Mouse (Mus musculus): ENCODE results near the gene Thpo. TPM values are rescaled to one million over a fixed set of nuclear protein-coding genes. Genes with fewer than 3 reads are reported as not detected.

The Thpo gene
- total RNA-seq, 2 experiments from 2014 or later: 0.18 TPM; not detected in 1

Other genes with a start within 250 kb of the Thpo start
- 10 to 100 TPM; 55.1 to 60.2 TPM for gene Eif2b5, start 235.7 kb downstream of the Thpo start, total RNA-seq (2021)
- gene Dvl3, start 217.5 kb downstream of the Thpo start, total RNA-seq (2021): 10 to 100 TPM; 47.2 to 48.0 TPM
- gene Ap2m1, start 199.0 kb downstream of the Thpo start, total RNA-seq (2021): 100 to 1,000 TPM; 184 to 195 TPM
- 10 to 100 TPM; 61.7 to 70.2 TPM for gene Abcf3, start 185.9 kb downstream of the Thpo start, total RNA-seq (2021)
- under 1 TPM in 1 of 2 experiments, not detected in 1; 0.18 TPM for gene Vwa5b2, start 145.0 kb downstream of the Thpo start, total RNA-seq (2021)
- gene Eef1akmt4, start 122.9 kb downstream of the Thpo start, total RNA-seq (2021): 1 to 10 TPM; 6.6 to 9.1 TPM
- gene Gm49333, start 122.9 kb downstream of the Thpo start, total RNA-seq (2021): not detected
- gene Alg3, start 122.8 kb downstream of the Thpo start, total RNA-seq (2021): 10 to 100 TPM in 1 of 2 experiments, 1 to 10 TPM in 1; 8.8 to 11.4 TPM
- 1 to 10 TPM; 1.3 to 1.6 TPM for gene Camk2n2, start 113.2 kb downstream of the Thpo start, total RNA-seq (2021)
- gene Ece2, start 104.7 kb downstream of the Thpo start, total RNA-seq (2021): under 1 TPM; 0.49 to 0.72 TPM
- 100 to 1,000 TPM; 208 to 217 TPM for gene Psmd2, start 82.9 kb downstream of the Thpo start, total RNA-seq (2021)
- 100 to 1,000 TPM; 403 to 412 TPM for gene Eif4g1, start 66.2 kb downstream of the Thpo start, total RNA-seq (2021)
- gene Fam131a, start 41.3 kb downstream of the Thpo start, total RNA-seq (2021): 10 to 100 TPM; 19.8 to 31.3 TPM
- gene Polr2h, start 16.8 kb downstream of the Thpo start, total RNA-seq (2021): 10 to 100 TPM; 11.0 to 13.1 TPM
- gene Clcn2, start 16.8 kb downstream of the Thpo start, total RNA-seq (2021): 1 to 10 TPM; 1.2 to 1.6 TPM
- gene Chrd, start 1.4 kb downstream of the Thpo start, total RNA-seq (2021): 1 to 10 TPM; 1.7 to 2.0 TPM